24 mouse cellular contexts compared by ENCODE assay signal in the genomic region with DNA sequence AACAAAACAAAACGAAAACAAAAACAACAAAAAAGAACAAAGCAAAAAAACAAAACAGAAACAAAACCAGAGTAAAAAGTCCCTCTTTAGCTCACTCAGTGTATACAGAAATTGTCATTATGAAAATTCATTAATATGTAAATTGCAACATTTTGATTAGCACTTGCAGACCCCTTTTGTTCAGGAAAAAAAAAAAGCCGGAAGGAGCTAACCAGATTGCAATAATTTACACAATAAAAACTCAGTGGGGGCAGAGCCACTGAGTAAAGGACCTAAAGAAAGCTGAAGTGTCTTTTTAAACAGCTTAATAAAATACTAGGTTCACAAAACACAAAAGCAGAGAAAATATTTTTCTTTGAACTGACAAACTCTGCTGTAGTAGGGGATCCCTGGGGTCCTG.
DNase-seq lines count a peak whose midpoint lies in the region; ATAC-seq and TF ChIP-seq lines count a peak whose summit lies in the region.
"Had no signal": no experiment of that assay in that cellular context is flagged by ENCODE, and none has a peak within 500 bp of the region (broad histone marks: within the 10 kb centered on the region; RNA-seq: fewer than 3 reads in every experiment).

No protein-coding gene starts in this region.

- H3K4me1 ChIP-seq in forebrain, embryonic 14.5 days (ENCODE audit: control insufficient read depth, insufficient read depth, low read length): no peaks in the 10 kb centered on the region
- H3K4me1 ChIP-seq in forebrain, postnatal 0 days (ENCODE audit: insufficient read depth): no peaks in the 10 kb centered on the region
- 0 out of 2 replicates have a peak, but pooled peaks cover 4% of the 10 kb centered on the region for H3K4me1 ChIP-seq in forebrain, embryonic 16.5 days (replicated peaks; ENCODE audit: control insufficient read depth, insufficient read depth, low read length)
- H3K4me1 ChIP-seq in forebrain, embryonic 11.5 days (replicated peaks; ENCODE audit: control insufficient read depth, insufficient read depth, low read length): 0 out of 2 replicates have a peak, but pooled peaks cover 3% of the 10 kb centered on the region
- no peaks in the 10 kb centered on the region for H3K4me1 ChIP-seq in midbrain, postnatal 0 days (ENCODE audit: insufficient read depth, low read length)
- H3K4me1 ChIP-seq in midbrain, embryonic 11.5 days (ENCODE audit: control insufficient read depth, insufficient read depth, low read length): no peaks in the 10 kb centered on the region
- H3K4me1 ChIP-seq: embryonic facial prominence, embryonic 13.5 days; embryonic facial prominence, embryonic 15.5 days had no signal

- ATAC-seq in forebrain, embryonic 14.5 days: no peak
- no peak for ATAC-seq in forebrain, postnatal 0 days
- ATAC-seq in forebrain, embryonic 16.5 days: peak; percentile 68
- no peak for ATAC-seq in forebrain, embryonic 11.5 days (replicated peaks; ENCODE audit: low FRiP score)
- ATAC-seq in midbrain, postnatal 0 days (ENCODE audit: low FRiP score): no peak
- ATAC-seq in midbrain, embryonic 11.5 days (ENCODE audit: low FRiP score): no peak
- ATAC-seq: activated CD4-positive, CD25-positive, alpha-beta regulatory T cell, adult 4 months; Patski had no signal

- H3K4me3 ChIP-seq in forebrain, embryonic 14.5 days (ENCODE audit: low read depth, low read length): no peak overlapping the region
- H3K4me3 ChIP-seq in forebrain, postnatal 0 days (ENCODE audit: low read depth, low read length): no peak overlapping the region
- H3K4me3 ChIP-seq in forebrain, embryonic 16.5 days (replicated peaks; ENCODE audit: low read length): no peak overlapping the region
- no peak overlapping the region for H3K4me3 ChIP-seq in forebrain, embryonic 11.5 days (ENCODE audit: low read depth, low read length)
- H3K4me3 ChIP-seq in midbrain, postnatal 0 days (ENCODE audit: low read depth, low read length): no peak overlapping the region
- no peak overlapping the region for H3K4me3 ChIP-seq in midbrain, embryonic 11.5 days (ENCODE audit: low read depth, low read length)
- H3K4me3 ChIP-seq: embryonic facial prominence, embryonic 13.5 days; embryonic facial prominence, embryonic 15.5 days; erythroblast, embryonic 14.5 days had no signal

- TF ChIP-seq CTCF in forebrain, postnatal 0 days (IDR thresholded peaks at IDR 0.05; ENCODE audit: low read depth): no peak
- no peak for TF ChIP-seq CTCF in midbrain, postnatal 0 days (IDR thresholded peaks at IDR 0.05)
- TF ChIP-seq CTCF in brain, embryonic 14.5 days (IDR thresholded peaks at IDR 0.05; ENCODE audit: borderline replicate concordance, extremely low read depth, insufficient read depth, insufficient read length): no peak

- no peak overlapping the region for H3K27ac ChIP-seq in forebrain, embryonic 14.5 days (ENCODE audit: low read depth, low read length)
- no peak overlapping the region for H3K27ac ChIP-seq in forebrain, postnatal 0 days (ENCODE audit: low read depth, low read length)
- no peak overlapping the region for H3K27ac ChIP-seq in forebrain, embryonic 16.5 days (ENCODE audit: low read length)
- no peak overlapping the region for H3K27ac ChIP-seq in forebrain, embryonic 11.5 days (ENCODE audit: low read depth, low read length)
- no peak overlapping the region for H3K27ac ChIP-seq in midbrain, postnatal 0 days (ENCODE audit: low read depth, low read length)
- no peak overlapping the region for H3K27ac ChIP-seq in midbrain, embryonic 11.5 days (ENCODE audit: low read depth, low read length)
- H3K27ac ChIP-seq: embryonic facial prominence, embryonic 13.5 days; embryonic facial prominence, embryonic 15.5 days had no signal

- WGBS in forebrain, embryonic 14.5 days: 31% methylated on average over 2 of the region's 2 CpGs
- 27% methylated on average over 2 of the region's 2 CpGs for WGBS in forebrain, postnatal 0 days
- WGBS in forebrain, embryonic 16.5 days: 32% methylated on average over 2 of the region's 2 CpGs
- 44% methylated on average over 2 of the region's 2 CpGs for WGBS in forebrain, embryonic 11.5 days
- 38% methylated on average over 2 of the region's 2 CpGs for WGBS in midbrain, postnatal 0 days
- 37% methylated on average over 2 of the region's 2 CpGs for WGBS in midbrain, embryonic 11.5 days

- H3K9ac ChIP-seq in forebrain, embryonic 14.5 days (ENCODE audit: low read length): no peak overlapping the region
- no peak overlapping the region for H3K9ac ChIP-seq in forebrain, postnatal 0 days
- no peak overlapping the region for H3K9ac ChIP-seq in forebrain, embryonic 16.5 days (replicated peaks; ENCODE audit: low read depth, low read length)
- H3K9ac ChIP-seq in forebrain, embryonic 11.5 days (ENCODE audit: low read length): no peak overlapping the region
- no peak overlapping the region for H3K9ac ChIP-seq in midbrain, postnatal 0 days (replicated peaks; ENCODE audit: low read length, poor library complexity, severe bottlenecking)
- no peak overlapping the region for H3K9ac ChIP-seq in midbrain, embryonic 11.5 days (ENCODE audit: low read length)
- H3K9ac ChIP-seq: embryonic facial prominence, embryonic 13.5 days; embryonic facial prominence, embryonic 15.5 days had no signal

- no peaks in the 10 kb centered on the region for H3K9me3 ChIP-seq in forebrain, embryonic 14.5 days (replicated peaks; ENCODE audit: control insufficient read depth, low read length)
- H3K9me3 ChIP-seq in forebrain, postnatal 0 days (ENCODE audit: low read length): no peaks in the 10 kb centered on the region
- H3K9me3 ChIP-seq in forebrain, embryonic 16.5 days (ENCODE audit: control insufficient read depth, low read length): no peaks in the 10 kb centered on the region
- no peaks in the 10 kb centered on the region for H3K9me3 ChIP-seq in forebrain, embryonic 11.5 days (ENCODE audit: control insufficient read depth, low read length)
- no peaks in the 10 kb centered on the region for H3K9me3 ChIP-seq in midbrain, postnatal 0 days (ENCODE audit: low read length)
- H3K9me3 ChIP-seq in midbrain, embryonic 11.5 days (ENCODE audit: control insufficient read depth, low read length): no peaks in the 10 kb centered on the region
- H3K9me3 ChIP-seq: embryonic facial prominence, embryonic 13.5 days; embryonic facial prominence, embryonic 15.5 days had no signal

- H3K27me3 ChIP-seq in forebrain, embryonic 14.5 days (replicated peaks; ENCODE audit: control insufficient read depth, insufficient read depth, low read length): no peaks in the 10 kb centered on the region
- H3K27me3 ChIP-seq in forebrain, postnatal 0 days (ENCODE audit: insufficient read depth, low read length): no peaks in the 10 kb centered on the region
- no peaks in the 10 kb centered on the region for H3K27me3 ChIP-seq in forebrain, embryonic 16.5 days (replicated peaks; ENCODE audit: control insufficient read depth, insufficient read depth, low read length)
- H3K27me3 ChIP-seq in forebrain, embryonic 11.5 days (ENCODE audit: control insufficient read depth, insufficient read depth, low read length): peaks cover 2% of the 10 kb centered on the region; the same call in 1 of the 2 replicates
- no peaks in the 10 kb centered on the region for H3K27me3 ChIP-seq in midbrain, postnatal 0 days (ENCODE audit: insufficient read depth, low read length)
- H3K27me3 ChIP-seq in midbrain, embryonic 11.5 days (ENCODE audit: control insufficient read depth, insufficient read depth, low read length): no peaks in the 10 kb centered on the region
- H3K27me3 ChIP-seq: embryonic facial prominence, embryonic 13.5 days; embryonic facial prominence, embryonic 15.5 days; Patski had no signal

- TF ChIP-seq POLR2A in brain, embryonic 14.5 days (IDR thresholded peaks at IDR 0.05; ENCODE audit: borderline replicate concordance, extremely low read depth, insufficient read depth, insufficient read length, poor library complexity, severe bottlenecking): no peak

- H3K36me3 ChIP-seq in forebrain, embryonic 14.5 days (ENCODE audit: control insufficient read depth, insufficient read depth, low read length): no peaks in the 10 kb centered on the region
- no peaks in the 10 kb centered on the region for H3K36me3 ChIP-seq in forebrain, postnatal 0 days (ENCODE audit: insufficient read depth)
- no peaks in the 10 kb centered on the region for H3K36me3 ChIP-seq in forebrain, embryonic 16.5 days (ENCODE audit: control insufficient read depth, insufficient read depth)
- H3K36me3 ChIP-seq in forebrain, embryonic 11.5 days (ENCODE audit: control insufficient read depth, insufficient read depth, low read length): no peaks in the 10 kb centered on the region
- H3K36me3 ChIP-seq in midbrain, postnatal 0 days (ENCODE audit: insufficient read depth, low read length): no peaks in the 10 kb centered on the region
- H3K36me3 ChIP-seq in midbrain, embryonic 11.5 days (ENCODE audit: control insufficient read depth, insufficient read depth, low read length): no peaks in the 10 kb centered on the region
- H3K36me3 ChIP-seq: embryonic facial prominence, embryonic 13.5 days; embryonic facial prominence, embryonic 15.5 days; G1E had no signal

- H3K4me2 ChIP-seq in forebrain, embryonic 14.5 days (ENCODE audit: low read length): no peak overlapping the region
- H3K4me2 ChIP-seq in forebrain, postnatal 0 days (ENCODE audit: low read depth): no peak overlapping the region
- H3K4me2 ChIP-seq in forebrain, embryonic 16.5 days (ENCODE audit: low read length): no peak overlapping the region
- H3K4me2 ChIP-seq in forebrain, embryonic 11.5 days (ENCODE audit: low read depth, low read length, severe bottlenecking): no peak overlapping the region
- H3K4me2 ChIP-seq in midbrain, postnatal 0 days (ENCODE audit: low read depth, low read length, poor library complexity, severe bottlenecking): no peak overlapping the region
- H3K4me2 ChIP-seq in midbrain, embryonic 11.5 days: no peak overlapping the region
- H3K4me2 ChIP-seq: embryonic facial prominence, embryonic 13.5 days; embryonic facial prominence, embryonic 15.5 days had no signal

- peak; percentile 58 for DNase-seq in forebrain, embryonic 14.5 days (ENCODE audit: low spot score)
- DNase-seq in forebrain, postnatal 0 days: no peak
- DNase-seq in forebrain, embryonic 11.5 days (ENCODE audit: low spot score): no peak
- DNase-seq in midbrain, postnatal 0 days (ENCODE audit: low spot score): peak; percentile 15
- no peak for DNase-seq in midbrain, embryonic 11.5 days (ENCODE audit: low spot score, missing footprints)
- peak; percentile 73 for DNase-seq in brain, embryonic 14.5 days (ENCODE audit: low read depth)
- no peak for DNase-seq in right cerebral cortex, postnatal 4 days
- DNase-seq: adrenal gland, adult 8-10 months; adrenal gland, postnatal 14 days; adrenal gland, postnatal 36 days; cerebellum, adult 11 months; cerebellum, adult 18-20 months; cerebellum, adult 8-10 months; cerebellum, adult 9-11 months; cerebellum, postnatal 14 days; cerebellum, postnatal 36 days; embryo, embryonic 11 days had no signal

Comparison
In these comparisons a context has a peak if more than half of its experiments do, and no peak if none do; other contexts are left out.
1. DNase-seq: peak in forebrain, embryonic 14.5 days (single experiment), midbrain, postnatal 0 days (single experiment) and brain, embryonic 14.5 days (single experiment); none in forebrain, postnatal 0 days (single experiment), forebrain, embryonic 11.5 days (single experiment), midbrain, embryonic 11.5 days (single experiment) and right cerebral cortex, postnatal 4 days (single experiment).